Mouse (Mus musculus) bone marrow macrophage, adult 2 months (primary cell): Measurements from ENCODE around the gene Gm5269.

Source experiments
- CTCF ChIP-seq: IDR thresholded peaks from 2 replicates; pipeline ENCODE4 v1.5.1; 2012; ENCODE audit warnings: low read depth, mild to moderate bottlenecking, low read length, moderate library complexity
- POLR2A ChIP-seq: IDR thresholded peaks from 2 replicates; pipeline ENCODE4 v1.6.1; 2012; ENCODE audit warnings: mild to moderate bottlenecking, low read depth, low read length, borderline replicate concordance

DNA sequence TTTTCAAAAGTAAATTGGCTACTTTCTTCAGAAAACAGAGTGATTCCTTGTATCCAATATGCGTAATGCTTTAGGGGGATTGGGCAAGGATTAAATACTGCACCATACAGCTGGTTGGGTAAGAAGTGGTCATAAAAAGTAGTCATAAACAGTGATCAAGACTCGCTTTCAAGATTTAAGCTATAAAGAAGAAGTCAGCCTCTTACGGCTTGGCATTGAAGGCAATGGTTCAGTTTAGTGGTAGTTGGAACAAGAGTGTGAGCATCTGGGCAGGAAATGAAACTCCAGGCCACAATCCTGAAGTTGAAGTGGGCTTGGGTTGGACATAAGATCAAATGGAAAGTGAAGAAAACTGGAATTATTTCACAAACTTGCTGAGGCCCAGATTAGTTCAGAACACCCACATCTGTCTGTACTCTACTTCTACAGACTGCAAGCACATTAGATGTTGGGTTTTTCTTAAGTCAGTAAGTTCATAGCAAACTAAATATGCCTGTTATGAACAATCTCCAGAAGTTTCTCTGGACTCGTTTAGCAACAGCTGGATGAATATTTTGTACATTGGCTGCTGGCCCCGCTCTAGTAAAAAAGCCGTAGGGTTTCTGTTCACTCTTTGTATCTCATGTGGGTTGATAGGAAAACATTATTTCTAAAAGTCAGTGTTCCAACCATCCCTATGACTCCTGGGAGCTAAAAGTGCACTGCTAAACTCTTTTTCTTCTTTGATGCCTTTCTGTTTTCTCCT lies 4.3 kb upstream of the Gm5269 start:
- TF ChIP-seq CTCF (no peak), POLR2A (no peak)
